Mouse (Mus musculus) spleen, postnatal 14 days (tissue): ENCODE data around the gene Lbx2.

ENCODE experiments used
- DNase-seq, 2 experiments: peaks; one replicate each; pipeline ENCODE4 v3.0.0; 2021 to 2022; ENCODE audit warnings: low spot score in 2 of 2

The Lbx2 gene

GRCm38 (mm10) chr6:83070311-83071219, 15.6 kb upstream of the Lbx2 start:
- DNase-seq: no peak

GRCm38 (mm10) chr6:83071220-83071619, 14.9 kb upstream of the Lbx2 start:
- no peak for DNase-seq

- no peak for DNase-seq
Measured at GRCm38 (mm10) chr6:83074979-83075378, 11.2 kb upstream of the Lbx2 start.

- DNase-seq: no peak
Measured at GRCm38 (mm10) chr6:83077630-83078323, 8.4 kb upstream of the Lbx2 start, which contains the start of gene Pcgf1. Gene Pcgf1 (plus strand): TSS chr6:83077869.

- DNase-seq: peak; percentile 99 to 100
Measured at GRCm38 (mm10) chr6:83078324-83078858, 7.8 kb upstream of the Lbx2 start.

GRCm38 (mm10) chr6:83080210-83080609, 6.0 kb upstream of the Lbx2 start:
- DNase-seq: no peak

- no peak for DNase-seq
Measured at GRCm38 (mm10) chr6:83083497-83083896, 2.7 kb upstream of the Lbx2 start.

- DNase-seq: no peak
Measured at GRCm38 (mm10) chr6:83084477-83084876, 1.7 kb upstream of the Lbx2 start.

GRCm38 (mm10) chr6:83087205-83087925, 1.2 kb downstream of the Lbx2 start:
- no peak for DNase-seq

GRCm38 (mm10) chr6:83087926-83088260, 1.7 kb downstream of the Lbx2 start:
- no peak for DNase-seq

- DNase-seq: no peak
Measured at GRCm38 (mm10) chr6:83092416-83093127, 6.4 kb downstream of the Lbx2 start.

- DNase-seq: no peak
Measured at GRCm38 (mm10) chr6:83095968-83096367, 9.8 kb downstream of the Lbx2 start.

- no peak for DNase-seq
Measured at GRCm38 (mm10) chr6:83098411-83098810, 12.2 kb downstream of the Lbx2 start.

- DNase-seq: peak; percentile 81 to 84
Measured at GRCm38 (mm10) chr6:83101316-83101687, 15.1 kb downstream of the Lbx2 start, which contains the start of the genes Ccdc142 and Gm42688. Gene Ccdc142 (plus strand): TSS chr6:83101601. Gene Gm42688 (plus strand): TSS chr6:83101617.

- DNase-seq: peak; percentile 52 to 67
Measured at GRCm38 (mm10) chr6:83101688-83102556, 15.8 kb downstream of the Lbx2 start.

- no peak for DNase-seq
Measured at GRCm38 (mm10) chr6:83103130-83103650, 17.0 kb downstream of the Lbx2 start.

- DNase-seq: no peak
Measured at GRCm38 (mm10) chr6:83104158-83104557, 18.0 kb downstream of the Lbx2 start.

GRCm38 (mm10) chr6:83107566-83108400, 21.6 kb downstream of the Lbx2 start:
- DNase-seq: peak; percentile 76 to 85
